Mouse (Mus musculus) left cerebral cortex, postnatal 4 days (tissue): ENCODE data around the gene Rnf145. TPM values are rescaled to one million over a fixed set of nuclear protein-coding genes. Genes with fewer than 3 reads are reported as not detected.

Experiments used
- DNase-seq: peaks from one replicate; pipeline ENCODE4 v3.0.0-alpha.2; 2022
- intact Hi-C: fragments of 180-260 bp; cut with DNase I; formaldehyde crosslinking; loops from one replicate; pipeline ENCODE4 v1.15.1; 2025
- total RNA-seq, 2 experiments: library from RNA; stranded (reverse); gene quantifications; 2 replicates each; pipeline ENCODE4 v1.2.3; 2021

Gene Rnf145
- total RNA-seq, 2 experiments from 2014 or later, result 93.0 to 107 TPM

- intact Hi-C loops, result no loop called here
- DNase-seq, result no peak
These were observed 12.9 kb downstream of the Rnf145 start for GRCm38 (mm10) chr11:44531617-44532016.

- DNase-seq, result peak; percentile 20
- intact Hi-C loops, result no loop called here
These were observed 14.3 kb downstream of the Rnf145 start for GRCm38 (mm10) chr11:44532846-44533781.

GRCm38 (mm10) chr11:44534999-44535750 lies 16.4 kb downstream of the Rnf145 start:
- intact Hi-C loops, result no loop called here

GRCm38 (mm10) chr11:44537403-44537802 lies 18.6 kb downstream of the Rnf145 start:
- DNase-seq, result no peak

More at GRCm38 (mm10) chr11:44534999-44535750, 16.4 kb downstream of the Rnf145 start:
- DNase-seq, result no peak

GRCm38 (mm10) chr11:44538101-44538500 lies 19.3 kb downstream of the Rnf145 start:
- intact Hi-C loops, result no loop called here
- no peak for DNase-seq

More at GRCm38 (mm10) chr11:44537403-44537802, 18.6 kb downstream of the Rnf145 start:
- intact Hi-C loops, result no loop called here

- DNase-seq, result no peak
- intact Hi-C loops, result no loop called here
These were observed 19.9 kb downstream of the Rnf145 start for GRCm38 (mm10) chr11:44538501-44539290.

- intact Hi-C loops, result no loop called here
- peak; percentile 21 for DNase-seq
These were observed 20.6 kb downstream of the Rnf145 start for GRCm38 (mm10) chr11:44539291-44539930.

- intact Hi-C loops, result no loop called here
- DNase-seq, result no peak
These were observed 21.5 kb downstream of the Rnf145 start for GRCm38 (mm10) chr11:44540243-44540642.

- intact Hi-C loops, result no loop called here
- DNase-seq, result no peak
These were observed 22.5 kb downstream of the Rnf145 start for GRCm38 (mm10) chr11:44541280-44541679.

GRCm38 (mm10) chr11:44541813-44542212 lies 23.0 kb downstream of the Rnf145 start:
- DNase-seq, result no peak
- intact Hi-C loops, result no loop called here

GRCm38 (mm10) chr11:44543593-44543992 lies 24.8 kb downstream of the Rnf145 start:
- DNase-seq, result no peak
- intact Hi-C loops, result no loop called here

GRCm38 (mm10) chr11:44543996-44544395 lies 25.2 kb downstream of the Rnf145 start:
- no peak for DNase-seq
- intact Hi-C loops, result no loop called here

- intact Hi-C loops, result no loop called here
- DNase-seq, result no peak
These were observed 26.4 kb downstream of the Rnf145 start for GRCm38 (mm10) chr11:44545181-44545580.

GRCm38 (mm10) chr11:44546250-44546649 lies 27.5 kb downstream of the Rnf145 start:
- intact Hi-C loops, result no loop called here
- DNase-seq, result no peak

- intact Hi-C loops, result no loop called here
- no peak for DNase-seq
These were observed 29.0 kb downstream of the Rnf145 start for GRCm38 (mm10) chr11:44547651-44548196.

- intact Hi-C loops, result no loop called here
- no peak for DNase-seq
These were observed 30.1 kb downstream of the Rnf145 start for GRCm38 (mm10) chr11:44548816-44549215.

- intact Hi-C loops, result no loop called here
- DNase-seq, result no peak
These were observed 30.9 kb downstream of the Rnf145 start for GRCm38 (mm10) chr11:44549511-44550278.

- intact Hi-C loops, result no loop called here
- no peak for DNase-seq
These were observed 32.2 kb downstream of the Rnf145 start for GRCm38 (mm10) chr11:44550996-44551395.

GRCm38 (mm10) chr11:44554339-44554738 lies 35.6 kb downstream of the Rnf145 start:
- DNase-seq, result no peak
- intact Hi-C loops, result no loop called here
